Mouse (Mus musculus) small intestine, adult 2 months (tissue): ENCODE results near the gene Iqgap1.

Experiments
- CTCF ChIP-seq: fragments of 200-500 bp; IDR thresholded peaks from 2 replicates; pipeline ENCODE4 v1.5.1; 2012; ENCODE audit warnings: low read depth, mild to moderate bottlenecking, control low read depth, inconsistent platforms, low read length, moderate library complexity, mixed read lengths; ENCODE audit not compliant: insufficient replicate concordance, insufficient read length; ENCODE audit errors: extremely low read depth
- POLR2A ChIP-seq: fragments of 200-500 bp; IDR thresholded peaks from 2 replicates; pipeline ENCODE4 v1.6.1; 2012; ENCODE audit warnings: low read depth, mild to moderate bottlenecking, control low read depth, inconsistent platforms, low read length, moderate library complexity

DNA sequence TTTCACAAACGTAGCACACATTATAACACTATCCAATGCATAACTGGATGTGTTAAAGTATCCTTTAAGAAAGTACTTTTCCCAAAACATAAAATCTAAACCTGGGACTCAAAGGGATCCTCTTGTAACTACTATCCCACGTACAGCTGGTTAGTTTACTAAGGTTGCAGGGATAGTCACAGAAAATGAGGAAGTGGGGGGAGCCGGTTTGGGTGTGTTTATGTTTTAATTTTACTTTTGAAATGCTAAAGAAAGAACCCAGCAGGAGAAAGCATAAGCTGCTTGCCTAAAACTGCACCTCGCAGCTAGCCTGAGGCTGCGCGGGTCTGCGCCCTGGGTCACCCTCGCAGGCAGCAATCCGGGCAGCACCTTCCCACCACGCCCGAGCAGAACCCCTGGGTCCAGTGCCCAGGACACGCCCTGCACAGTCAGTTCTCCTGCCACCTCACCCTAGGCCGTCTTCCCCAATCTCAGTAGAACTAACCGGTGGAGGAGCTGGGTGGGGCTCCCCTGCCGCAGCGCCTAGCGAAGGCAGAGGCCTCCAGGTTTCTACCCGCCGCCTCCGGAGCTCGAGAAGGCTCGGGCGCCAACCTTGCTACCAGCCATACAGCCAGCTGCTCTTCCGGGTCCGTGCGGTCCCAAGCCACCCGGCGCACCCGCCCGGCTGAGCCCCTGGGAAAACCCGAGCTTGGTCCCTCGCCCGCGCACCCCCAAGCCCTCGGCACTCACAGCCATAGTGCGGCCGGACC lies 23.2 kb downstream of the Iqgap1 start:
- TF ChIP-seq POLR2A = no peak; the same call in 1 of the 2 replicates
- no peak for TF ChIP-seq CTCF
